Mouse (Mus musculus) B cell, adult (primary cell): ENCODE results near the gene Ssxb3. TPM values are rescaled to one million over a fixed set of nuclear protein-coding genes. Genes with fewer than 3 reads are reported as not detected.

Experiments used
- total RNA-seq: library from RNA; stranded (reverse); gene quantifications from 4 replicates; pipeline ENCODE4 v1.2.4, GENCODE M21; 2023; ENCODE audit not compliant: inconsistent age

Ssxb3 gene
- not detected in 4 replicates for total RNA-seq

GRCm38 (mm10) chrX:8591716-8592115, at the start of gene Ssxb3:
Ssxb3 (minus strand) TSS chrX:8591816.

GRCm38 (mm10) chrX:8548155-8548554, 43.5 kb downstream of the Ssxb3 start, which contains the start of gene Ssxb6:
Ssxb6 (minus strand) TSS chrX:8548255.

Other genes starting within 250 kb of the Ssxb3 start
- not detected in 4 replicates for gene Ssxb9, start 224.8 kb downstream of the Ssxb3 start, total RNA-seq
- gene Ssxb1, start 178.5 kb downstream of the Ssxb3 start, total RNA-seq, result not detected in 4 replicates
- gene Ssxb2, start 130.1 kb downstream of the Ssxb3 start, total RNA-seq, result not detected in 4 replicates
- gene Gm14459, start 66.9 kb downstream of the Ssxb3 start, total RNA-seq, result not detected in 4 replicates
- not detected in 4 replicates for gene Ssxb6, start 43.6 kb downstream of the Ssxb3 start, total RNA-seq
- not detected in 4 replicates for gene Ssxb8, start 99.0 kb upstream of the Ssxb3 start, total RNA-seq
- not detected in 4 replicates for gene Ssx9, start 156.6 kb upstream of the Ssxb3 start, total RNA-seq
- gene Ssxb5, start 211.9 kb upstream of the Ssxb3 start, total RNA-seq, result not detected in 4 replicates